Mouse (Mus musculus) kidney, embryonic 14.5 days (tissue): ENCODE data around the gene Myh7b. TPM values are rescaled to one million over a fixed set of nuclear protein-coding genes. Genes with fewer than 3 reads are reported as not detected.

ENCODE experiments used
- ATAC-seq: fragments of 200-750 bp; cut with Nextera tagmentation; 2 replicates; pipeline ENCODE4 v1.8.0; 2017; ENCODE audit warnings: moderate number of reproducible peaks, mild to moderate bottlenecking, moderate TSS enrichment, moderate library complexity; ENCODE audit not compliant: low FRiP score, low TSS enrichment
- H3K27ac ChIP-seq: fragments of 300-500 bp; sonication (generic); 2 replicates; pipeline ENCODE4 v1.5.1; 2014; ENCODE audit warnings: low read depth, mild to moderate bottlenecking, low read length, moderate library complexity, mixed read lengths
- H3K27me3 ChIP-seq: fragments of 300-500 bp; sonication (generic); 2 replicates; pipeline ENCODE4 v1.6.1; 2014; ENCODE audit warnings: mild to moderate bottlenecking, low read length; ENCODE audit not compliant: control insufficient read depth, insufficient read depth
- H3K36me3 ChIP-seq: fragments of 300-500 bp; sonication (generic); 2 replicates; pipeline ENCODE4 v1.6.1; 2014; ENCODE audit warnings: low read length, mixed read lengths; ENCODE audit not compliant: control insufficient read depth, insufficient read depth
- H3K4me1 ChIP-seq: fragments of 300-500 bp; sonication (generic); 2 replicates; pipeline ENCODE4 v1.6.1; 2014; ENCODE audit warnings: low read length, mixed read lengths; ENCODE audit not compliant: control insufficient read depth, insufficient read depth
- H3K4me2 ChIP-seq: fragments of 300-500 bp; sonication (generic); replicated peaks from 2 replicates; pipeline ENCODE4 v1.6.1; 2014; ENCODE audit warnings: low read depth, mild to moderate bottlenecking, low read length
- H3K4me3 ChIP-seq: fragments of 300-500 bp; sonication (generic); 2 replicates; pipeline ENCODE4 v1.5.1; 2014; ENCODE audit warnings: mild to moderate bottlenecking, low read length
- H3K9ac ChIP-seq: fragments of 300-500 bp; sonication (generic); 2 replicates; pipeline ENCODE4 v1.6.1; 2014; ENCODE audit warnings: low read depth, mild to moderate bottlenecking, low read length, moderate library complexity
- H3K9me3 ChIP-seq: fragments of 300-500 bp; sonication (generic); 2 replicates; pipeline ENCODE4 v1.6.1; 2016; ENCODE audit warnings: low read length; ENCODE audit not compliant: control insufficient read depth
- WGBS: fragments of 180-500 bp; shearing (Covaris S2); extraction: QIAGEN DNeasy Blood & Tissue Kit; methylation state at CpG from one replicate; pipeline ENCODE4 v1.1.7; 2014; 5-methylcytosine and 5-hydroxymethylcytosine counted together
- polyA plus RNA-seq: library from polyadenylated mRNA; unstranded; fragments of >200 nt; fragmentation: Nextera tagmentation; extraction: Ambion mirVana; gene quantifications from 2 replicates; pipeline ENCODE4 v1.2.1, GENCODE M21; 2014

Myh7b gene
- 0.96 and 2.1 TPM in 2 replicates for polyA plus RNA-seq

DNA sequence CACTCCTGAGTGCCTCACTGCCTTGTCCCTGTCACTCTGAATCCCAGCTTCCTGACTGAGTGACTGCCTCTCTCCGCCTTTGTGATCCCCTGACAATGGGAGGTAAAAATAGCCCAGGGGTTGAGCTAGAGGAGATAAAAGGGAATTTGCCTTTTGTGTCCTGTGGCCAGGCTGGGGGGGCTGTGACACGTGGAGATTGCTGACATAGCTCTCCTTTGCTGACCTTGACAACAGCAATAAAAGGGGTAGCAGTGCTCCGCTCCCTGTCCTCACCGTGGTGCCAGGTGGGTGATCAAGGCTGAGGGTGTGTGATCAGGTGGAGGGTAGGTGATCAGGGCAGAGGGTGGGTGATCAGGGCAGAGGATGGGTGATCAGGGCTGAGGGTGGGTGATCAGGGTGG is at the start of gene Myh7b:
Myh7b (plus strand) TSS at position 235 of the 400 bp plus-strand sequence.
- Histone ChIP-seq H3K27me3 (no peaks in the 10 kb centered on the region), H3K36me3 (no peaks in the 10 kb centered on the region), H3K4me1 (no peaks in the 10 kb centered on the region), H3K9ac (no peak within 1 kb of the TSS), H3K27ac (no peak within 1 kb of the TSS), H3K9me3 (no peaks in the 10 kb centered on the region), H3K4me3 (no peak within 1 kb of the TSS), H3K4me2 (no peak within 1 kb of the TSS)
- no peak for ATAC-seq
- 34% methylated on average over 4 of the region's 4 CpGs for WGBS

DNA sequence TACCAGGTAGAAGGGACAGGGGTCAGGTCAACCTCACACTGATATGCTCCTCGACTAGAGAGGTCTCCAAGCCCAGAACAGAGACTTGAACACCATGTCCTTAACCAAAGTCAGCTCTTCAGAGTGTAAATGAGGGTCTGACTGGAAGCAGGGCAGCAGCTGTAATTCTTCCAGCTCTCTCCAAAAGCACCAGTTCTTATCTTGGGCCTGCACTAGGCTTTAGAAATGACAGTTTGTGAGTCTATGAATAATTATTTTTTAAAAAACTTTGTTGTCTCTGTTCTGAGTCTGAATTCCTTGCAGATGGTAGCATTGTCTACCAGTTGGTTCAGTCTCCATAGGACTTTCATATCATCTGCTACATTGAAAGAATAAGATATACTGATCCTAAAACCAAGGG is 48.8 kb upstream of the Myh7b start:
- Histone ChIP-seq H3K9me3 (no peaks in the 10 kb centered on the region), H3K4me1 (no peaks in the 10 kb centered on the region), H3K4me3 (no peak overlapping the region), H3K9ac (no peak overlapping the region), H3K27ac (no peak overlapping the region), H3K27me3 (no peaks in the 10 kb centered on the region), H3K36me3 (no peaks in the 10 kb centered on the region), H3K4me2 (no peak overlapping the region)
- no peak for ATAC-seq
- 64% methylated on average over 1 of the region's 1 CpGs for WGBS

DNA sequence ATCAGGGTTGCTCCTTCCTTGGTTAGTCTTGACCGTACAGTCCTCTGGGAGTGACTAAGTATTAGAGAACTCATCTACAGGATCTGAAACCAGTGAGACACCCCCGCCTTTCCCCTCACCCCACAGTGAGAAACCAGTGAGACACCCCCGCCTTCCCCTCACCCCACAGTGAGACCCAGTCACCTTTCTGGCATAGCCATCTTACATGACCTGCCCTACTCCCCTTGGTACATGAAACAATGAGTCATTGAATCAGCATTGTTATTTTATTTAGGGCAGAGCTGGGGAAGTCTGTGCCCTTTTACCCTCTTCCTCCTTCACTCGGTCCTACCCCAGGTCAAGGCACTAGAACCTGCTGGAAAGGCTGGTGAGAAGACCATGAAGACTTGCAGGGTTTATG is 48.1 kb upstream of the Myh7b start:
- Histone ChIP-seq H3K4me3 (no peak overlapping the region), H3K9me3 (no peaks in the 10 kb centered on the region), H3K4me1 (no peaks in the 10 kb centered on the region), H3K27ac (no peak overlapping the region), H3K9ac (no peak overlapping the region), H3K27me3 (no peaks in the 10 kb centered on the region), H3K36me3 (no peaks in the 10 kb centered on the region), H3K4me2 (no peak overlapping the region)
- no peak for ATAC-seq
- WGBS: 74% methylated on average over 4 of the region's 4 CpGs

DNA sequence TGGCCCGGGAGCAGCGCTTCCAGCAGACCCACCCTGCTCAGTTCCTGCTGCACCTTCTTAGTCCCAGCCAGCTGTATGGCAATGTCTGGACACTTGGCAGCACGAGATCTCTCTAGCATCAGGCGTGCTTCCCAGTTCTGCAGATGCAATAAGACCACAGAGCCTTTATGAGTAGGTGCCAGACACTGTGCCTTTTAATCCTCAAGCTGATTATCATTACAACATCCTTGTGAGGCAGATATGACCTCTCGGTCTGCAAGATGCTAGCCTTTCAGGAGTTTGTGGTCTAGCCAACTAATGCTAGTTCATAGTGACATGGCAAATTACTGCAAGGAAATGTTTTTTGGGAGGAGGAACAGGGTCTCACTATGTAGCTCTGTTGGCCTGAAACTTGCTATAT is 43.3 kb upstream of the Myh7b start:
- Histone ChIP-seq H3K36me3 (no peaks in the 10 kb centered on the region), H3K27ac (no peak overlapping the region), H3K9me3 (no peaks in the 10 kb centered on the region), H3K4me3 (no peak overlapping the region), H3K9ac (no peak overlapping the region), H3K4me2 (no peak overlapping the region), H3K4me1 (no peaks in the 10 kb centered on the region), H3K27me3 (no peaks in the 10 kb centered on the region)
- ATAC-seq: no peak
- 85% methylated on average over 5 of the region's 5 CpGs for WGBS

DNA sequence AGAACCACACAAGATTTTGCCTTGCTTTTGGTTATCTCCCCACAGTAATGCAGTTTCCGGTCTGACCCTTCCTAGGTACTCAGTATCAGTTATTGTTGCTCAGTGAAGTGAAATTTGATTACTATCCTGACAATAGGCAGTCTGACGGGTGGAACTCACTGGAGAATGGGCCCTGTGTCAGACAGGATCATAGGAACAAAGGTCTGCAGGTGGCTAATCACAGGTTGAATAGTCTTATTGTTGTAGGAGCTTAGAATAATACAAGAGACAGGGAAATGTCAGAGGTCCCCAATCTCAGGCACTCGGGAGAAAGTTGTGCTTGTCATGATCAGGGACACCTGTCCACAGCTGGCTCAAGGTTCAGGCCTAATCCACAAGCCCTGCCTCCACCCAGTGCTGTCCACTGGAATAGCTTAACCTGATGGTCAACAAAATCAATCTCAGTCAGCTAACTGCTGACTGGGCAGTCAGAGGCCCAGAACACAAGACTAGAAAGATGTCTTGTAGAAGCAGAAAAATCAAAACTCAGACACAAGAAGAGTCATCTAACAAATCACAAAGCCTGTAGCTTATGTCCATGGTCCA is 41.7 kb upstream of the Myh7b start:
- Histone ChIP-seq H3K4me3 (no peak overlapping the region), H3K9ac (no peak overlapping the region), H3K27me3 (no peaks in the 10 kb centered on the region), H3K9me3 (no peaks in the 10 kb centered on the region), H3K4me2 (no peak overlapping the region), H3K4me1 (no peaks in the 10 kb centered on the region), H3K27ac (no peak overlapping the region; the same call in 1 of the 2 replicates), H3K36me3 (no peaks in the 10 kb centered on the region)
- no peak for ATAC-seq
- WGBS: 38% methylated on average over 3 of the region's 3 CpGs

DNA sequence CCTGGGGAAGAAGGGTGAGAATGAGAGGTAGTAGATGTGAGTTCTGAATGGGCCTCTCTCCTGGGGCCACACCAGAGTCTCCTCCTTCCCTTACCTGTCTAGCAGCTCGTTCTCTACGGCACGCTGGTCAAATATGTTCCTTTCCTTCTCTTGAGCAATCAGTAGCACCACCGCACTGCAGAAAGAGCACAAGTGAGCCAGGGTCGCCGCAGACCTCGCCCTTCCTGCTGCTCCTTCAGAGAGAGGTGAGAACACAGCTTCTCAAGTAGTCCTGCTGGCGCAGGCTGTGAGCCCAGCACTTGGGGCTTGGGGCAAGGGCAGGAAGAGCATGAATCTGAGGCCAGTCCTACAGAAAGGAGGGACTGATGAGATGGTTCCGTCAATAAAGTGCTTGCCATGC is 38.0 kb upstream of the Myh7b start:
- Histone ChIP-seq H3K27ac (no peak overlapping the region), H3K9ac (no peak overlapping the region), H3K4me2 (no peak overlapping the region), H3K4me3 (no peak overlapping the region), H3K36me3 (no peaks in the 10 kb centered on the region), H3K27me3 (no peaks in the 10 kb centered on the region), H3K9me3 (no peaks in the 10 kb centered on the region), H3K4me1 (no peaks in the 10 kb centered on the region)
- 95% methylated on average over 9 of the region's 9 CpGs for WGBS
- no peak for ATAC-seq

DNA sequence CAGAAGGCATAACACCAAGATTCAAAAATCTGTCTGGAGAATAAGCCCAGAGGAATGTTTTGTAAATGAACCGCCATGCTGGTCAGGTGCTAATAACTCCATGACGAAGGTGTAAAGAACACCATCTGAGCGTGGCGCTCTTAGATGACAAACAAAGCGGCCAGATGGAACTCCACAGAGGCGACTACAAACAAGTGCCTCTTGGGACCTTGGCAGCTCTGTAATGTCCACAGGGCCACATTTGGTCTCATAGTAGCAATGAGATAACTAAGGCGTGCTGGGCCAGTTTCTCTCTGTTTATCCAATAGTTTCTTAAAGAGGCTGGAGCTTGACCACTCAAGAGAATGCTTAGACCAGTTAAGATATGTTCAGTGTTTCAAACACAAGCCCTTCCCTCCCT is 37.0 kb upstream of the Myh7b start:
- H3K4me1 ChIP-seq: no peaks in the 10 kb centered on the region
- no peak overlapping the region for H3K4me3 ChIP-seq
- no peak overlapping the region for H3K9ac ChIP-seq
- H3K9me3 ChIP-seq: no peaks in the 10 kb centered on the region
- no peak overlapping the region for H3K27ac ChIP-seq
- no peaks in the 10 kb centered on the region for H3K36me3 ChIP-seq
- no peaks in the 10 kb centered on the region for H3K27me3 ChIP-seq
- H3K4me2 ChIP-seq: no peak overlapping the region
- 89% methylated on average over 7 of the region's 7 CpGs for WGBS
- no peak for ATAC-seq

DNA sequence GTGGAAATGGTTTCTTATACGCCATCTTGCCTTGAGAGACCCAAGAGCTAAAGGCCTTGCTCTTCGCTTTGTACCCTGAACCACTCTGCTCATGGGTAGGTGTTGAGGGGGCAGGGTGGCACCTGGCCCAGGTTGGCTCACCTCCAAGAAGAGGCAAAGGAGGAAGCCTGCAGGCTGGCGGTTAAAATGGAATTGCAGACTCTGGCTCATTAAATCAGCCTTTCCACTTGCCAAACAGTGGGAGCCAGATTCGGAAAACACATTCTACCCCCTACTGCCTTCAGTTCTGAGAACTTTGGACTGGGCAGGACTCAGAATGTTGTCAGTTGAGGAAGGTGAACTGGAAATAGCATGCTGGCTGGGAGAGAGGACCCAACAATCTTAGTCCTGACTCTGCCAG is 36.3 kb upstream of the Myh7b start:
- Histone ChIP-seq H3K4me3 (no peak overlapping the region), H3K4me1 (no peaks in the 10 kb centered on the region), H3K36me3 (no peaks in the 10 kb centered on the region), H3K27me3 (no peaks in the 10 kb centered on the region), H3K9me3 (no peaks in the 10 kb centered on the region), H3K27ac (no peak overlapping the region), H3K9ac (no peak overlapping the region), H3K4me2 (no peak overlapping the region)
- 91% methylated on average over 4 of the region's 4 CpGs for WGBS
- no peak for ATAC-seq

DNA sequence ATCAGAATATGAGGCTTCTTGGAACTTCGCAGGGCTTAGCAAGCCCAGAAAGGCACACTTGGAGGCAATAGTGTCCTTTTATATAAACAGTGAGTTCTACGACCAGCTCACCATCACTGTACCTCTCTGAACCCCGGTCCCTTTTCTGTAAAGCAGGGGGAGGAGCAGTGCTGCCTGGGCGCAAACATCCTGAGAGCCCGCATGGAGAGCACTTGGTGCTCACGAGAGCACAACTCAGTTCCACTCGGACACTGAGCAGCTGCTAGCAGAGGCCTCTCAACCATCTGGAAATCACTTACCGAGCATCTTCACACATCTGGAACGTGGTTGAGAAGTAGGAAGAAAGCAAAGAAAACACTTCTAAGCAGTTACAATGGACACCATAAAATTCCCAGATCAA is 34.4 kb upstream of the Myh7b start:
- no peak overlapping the region for H3K27ac ChIP-seq
- WGBS: 77% methylated on average over 9 of the region's 9 CpGs

More for the DNA sequence above, 34.4 kb upstream of the Myh7b start:
- Histone ChIP-seq H3K4me1 (no peaks in the 10 kb centered on the region), H3K27me3 (no peaks in the 10 kb centered on the region), H3K36me3 (no peaks in the 10 kb centered on the region), H3K4me2 (no peak overlapping the region), H3K4me3 (no peak overlapping the region), H3K9me3 (no peaks in the 10 kb centered on the region), H3K9ac (no peak overlapping the region)
- no peak for ATAC-seq
